9 mouse cellular contexts compared by ENCODE assay signal in genomic region chr2:164948962-164949361, GRCm38 (mm10). TPM values are rescaled to one million over a fixed set of nuclear protein-coding genes. Genes with fewer than 3 reads are reported as not detected.
DNase-seq lines count a peak whose midpoint lies in the region; ATAC-seq and TF ChIP-seq lines count a peak whose summit lies in the region.
"Had no signal": no experiment of that assay in that cellular context is flagged by ENCODE, and none has a peak within 500 bp of the region (broad histone marks: within the 10 kb centered on the region; RNA-seq: fewer than 3 reads in every experiment).

No protein-coding gene starts in this region.

- no peak for ATAC-seq in heart, embryonic 13.5 days (ENCODE audit: extremely low read depth, insufficient number of reproducible peaks, low FRiP score, low TSS enrichment)
- no peak for ATAC-seq in hindbrain, embryonic 16.5 days
- no peak for ATAC-seq in midbrain, embryonic 14.5 days (ENCODE audit: low FRiP score, low TSS enrichment)

- intact Hi-C loops in heart, postnatal 36 days (cut with DNase I) = no loop called here

- peak overlapping the region; percentile 31 for H3K4me3 ChIP-seq in heart, embryonic 13.5 days
- H3K4me3 ChIP-seq in bone marrow, adult 2 months (replicated peaks; ENCODE audit: control insufficient read depth, low read depth, low read length) = peak overlapping the region; percentile 64
- H3K4me3 ChIP-seq in hindbrain, embryonic 16.5 days (ENCODE audit: low read length) = peak overlapping the region; percentile 27
- peak overlapping the region; percentile 21 for H3K4me3 ChIP-seq in midbrain, embryonic 14.5 days (replicated peaks; ENCODE audit: low read depth, low read length)
- H3K4me3 ChIP-seq: left cerebral cortex, adult 2 months had no signal

- 12% methylated on average over 25 of the region's 25 CpGs for WGBS in heart, embryonic 13.5 days
- WGBS in bone marrow, adult 2 months = 7% methylated on average over 25 of the region's 25 CpGs
- WGBS in hindbrain, embryonic 16.5 days = 8% methylated on average over 25 of the region's 25 CpGs
- 5% methylated on average over 25 of the region's 25 CpGs for WGBS in midbrain, embryonic 14.5 days

- H3K27ac ChIP-seq in heart, embryonic 13.5 days (replicated peaks) = no peak overlapping the region
- H3K27ac ChIP-seq in bone marrow, adult 2 months (ENCODE audit: control insufficient read depth, insufficient read depth, low read depth, low read length, poor library complexity) = peak overlapping the region; percentile 87
- H3K27ac ChIP-seq in hindbrain, embryonic 16.5 days (ENCODE audit: low read depth, low read length) = no peak overlapping the region
- no peak overlapping the region for H3K27ac ChIP-seq in midbrain, embryonic 14.5 days (replicated peaks; ENCODE audit: low read depth, low read length)
- H3K27ac ChIP-seq: left cerebral cortex, adult 2 months had no signal

- peak; percentile 25; the same call in 1 of the 2 replicates for TF ChIP-seq POLR2A in bone marrow, adult 2 months (IDR thresholded peaks at IDR 0.05; ENCODE audit: borderline replicate concordance, control insufficient read depth, low read depth, low read length)

- peak overlapping the region; percentile 58 for H3K4me2 ChIP-seq in heart, embryonic 13.5 days
- H3K4me2 ChIP-seq in hindbrain, embryonic 16.5 days (ENCODE audit: low read length) = peak overlapping the region; percentile 47
- peak overlapping the region; percentile 34 for H3K4me2 ChIP-seq in midbrain, embryonic 14.5 days (ENCODE audit: low read length)

- H3K9me3 ChIP-seq in heart, embryonic 13.5 days = 0 out of 2 replicates have a peak, but pooled peaks cover 3% of the 10 kb centered on the region
- H3K9me3 ChIP-seq in hindbrain, embryonic 16.5 days (ENCODE audit: control insufficient read depth, low read length) = no peaks in the 10 kb centered on the region
- H3K9me3 ChIP-seq in midbrain, embryonic 14.5 days (ENCODE audit: control insufficient read depth, low read length) = no peaks in the 10 kb centered on the region

- no peak for TF ChIP-seq CTCF in bone marrow, adult 2 months (IDR thresholded peaks at IDR 0.05; ENCODE audit: control insufficient read depth, insufficient read depth, low read length)

- peaks cover 92% of the 10 kb centered on the region for H3K27me3 ChIP-seq in heart, embryonic 13.5 days (replicated peaks)
- peaks cover 45% of the 10 kb centered on the region for H3K27me3 ChIP-seq in hindbrain, embryonic 16.5 days (replicated peaks; ENCODE audit: control insufficient read depth, insufficient read depth, low read length)
- H3K27me3 ChIP-seq in midbrain, embryonic 14.5 days (ENCODE audit: control insufficient read depth, insufficient read depth, low read length) = peaks cover 44% of the 10 kb centered on the region

- H3K36me3 ChIP-seq in heart, embryonic 13.5 days = no peaks in the 10 kb centered on the region
- no peaks in the 10 kb centered on the region for H3K36me3 ChIP-seq in hindbrain, embryonic 16.5 days (ENCODE audit: control insufficient read depth, insufficient read depth, low read length)
- H3K36me3 ChIP-seq in midbrain, embryonic 14.5 days (ENCODE audit: control insufficient read depth, insufficient read depth, low read length) = no peaks in the 10 kb centered on the region

- peaks cover 14% of the 10 kb centered on the region for H3K4me1 ChIP-seq in heart, embryonic 13.5 days
- peaks cover 2% of the 10 kb centered on the region; the same call in 1 of the 2 replicates for H3K4me1 ChIP-seq in bone marrow, adult 2 months (ENCODE audit: control insufficient read depth, insufficient read depth, low read length)
- peaks cover 14% of the 10 kb centered on the region for H3K4me1 ChIP-seq in hindbrain, embryonic 16.5 days (ENCODE audit: control insufficient read depth, insufficient read depth, low read depth, low read length)
- 0 out of 2 replicates have a peak, but pooled peaks cover 4% of the 10 kb centered on the region for H3K4me1 ChIP-seq in midbrain, embryonic 14.5 days (ENCODE audit: control insufficient read depth, insufficient read depth, low read length)

- DNase-seq in heart, postnatal 36 days = no peak
- no peak for DNase-seq in midbrain, embryonic 14.5 days
- DNase-seq in adrenal gland, postnatal 4 days (ENCODE audit: low spot score in 2 of 2) = no peak
- no peak for DNase-seq in adrenal gland, postnatal 36 days
- no peak for DNase-seq in thymus, postnatal 36 days

- no peak overlapping the region for H3K9ac ChIP-seq in heart, embryonic 13.5 days
- H3K9ac ChIP-seq in hindbrain, embryonic 16.5 days (ENCODE audit: low read depth, low read length) = peak overlapping the region; percentile 31; the same call in 1 of the 2 replicates
- H3K9ac ChIP-seq in midbrain, embryonic 14.5 days (replicated peaks; ENCODE audit: low read length) = 0 out of 2 replicates have a peak overlapping the region, but pooled peaks have one; percentile 16

RNA-seq across cellular contexts. Expression of gene Mmp9, which starts 8.4 kb away (rescaled TPM):
- 0.33 and 0.36 TPM in 2 replicates for polyA plus RNA-seq in heart, embryonic 13.5 days (2015; fragmentation: Nextera tagmentation; extraction: Ambion mirVana)
- under 1 TPM; 0.87 to 0.97 TPM for total RNA-seq in heart, postnatal 36 days (2021)
- polyA plus RNA-seq in bone marrow, adult 2 months (2011; ENCODE audit: insufficient read depth, insufficient read length, low replicate concordance, missing spikeins) = 173 and 363 TPM in 2 replicates
- polyA plus RNA-seq in hindbrain, embryonic 16.5 days (2015; fragmentation: Nextera tagmentation; extraction: Ambion mirVana) = 22.5 and 29.3 TPM in 2 replicates
- 29.7 and 29.9 TPM in 2 replicates for polyA plus RNA-seq in midbrain, embryonic 14.5 days (2014; fragmentation: Nextera tagmentation; extraction: Ambion mirVana)
- total RNA-seq in adrenal gland, postnatal 4 days (2021) = 1 to 10 TPM; 3.4 to 5.7 TPM
- under 1 TPM; 0.56 to 0.60 TPM for total RNA-seq in adrenal gland, postnatal 36 days (2021)

RNA-seq across cellular contexts. Expression of gene Slc12a5, which starts 11.6 kb away (rescaled TPM):
- 0.42 and 0.56 TPM in 2 replicates for polyA plus RNA-seq in heart, embryonic 13.5 days (2015; fragmentation: Nextera tagmentation; extraction: Ambion mirVana)
- under 1 TPM; 0.33 to 0.87 TPM for total RNA-seq in heart, postnatal 36 days (2021)
- polyA plus RNA-seq in bone marrow, adult 2 months (2011; ENCODE audit: insufficient read depth, insufficient read length, low replicate concordance, missing spikeins) = 3.6 and 5.1 TPM in 2 replicates
- 52.7 and 54.9 TPM in 2 replicates for polyA plus RNA-seq in hindbrain, embryonic 16.5 days (2015; fragmentation: Nextera tagmentation; extraction: Ambion mirVana)
- polyA plus RNA-seq in midbrain, embryonic 14.5 days (2014; fragmentation: Nextera tagmentation; extraction: Ambion mirVana) = 53.8 and 63.0 TPM in 2 replicates
- 10 to 100 TPM; 12.7 to 14.0 TPM for total RNA-seq in adrenal gland, postnatal 4 days (2021)
- total RNA-seq in adrenal gland, postnatal 36 days (2021) = 1 to 10 TPM; 4.3 to 7.9 TPM

RNA-seq across cellular contexts. Expression of gene Zfp335, which starts 37.4 kb away (rescaled TPM):
- 8.8 and 9.2 TPM in 2 replicates for polyA plus RNA-seq in heart, embryonic 13.5 days (2015; fragmentation: Nextera tagmentation; extraction: Ambion mirVana)
- total RNA-seq in heart, postnatal 36 days (2021) = 10 to 100 TPM in 1 of 2 experiments, 1 to 10 TPM in 1; 8.5 to 10.0 TPM
- 17.1 and 35.2 TPM in 2 replicates for polyA plus RNA-seq in bone marrow, adult 2 months (2011; ENCODE audit: insufficient read depth, insufficient read length, low replicate concordance, missing spikeins)
- polyA plus RNA-seq in hindbrain, embryonic 16.5 days (2015; fragmentation: Nextera tagmentation; extraction: Ambion mirVana) = 13.4 and 17.1 TPM in 2 replicates
- polyA plus RNA-seq in midbrain, embryonic 14.5 days (2014; fragmentation: Nextera tagmentation; extraction: Ambion mirVana) = 13.9 and 15.5 TPM in 2 replicates
- 10 to 100 TPM; 20.7 to 21.7 TPM for total RNA-seq in adrenal gland, postnatal 4 days (2021)
- total RNA-seq in adrenal gland, postnatal 36 days (2021) = 10 to 100 TPM; 14.8 to 18.3 TPM

Comparison
In these comparisons a context has a peak if more than half of its experiments do, and no peak if none do; other contexts are left out.
1. RNA of gene Mmp9, which starts 8.4 kb away (polyA plus RNA-seq): 173 to 363 TPM in bone marrow, adult 2 months, 29.7 to 29.9 TPM in midbrain, embryonic 14.5 days and 22.5 to 29.3 TPM in hindbrain, embryonic 16.5 days; 0.33 to 0.36 TPM in heart, embryonic 13.5 days; every median in the first group is over 10 times any median in the second.
2. Peak in every context shown above with its lines, with median percentiles within 50 percentile points of each other: H3K4me2 ChIP-seq and H3K4me3 ChIP-seq.